Mouse (Mus musculus) neural tube, postnatal 0 days (tissue): Measurements from ENCODE around the gene Prph2. TPM values are rescaled to one million over a fixed set of nuclear protein-coding genes. Genes with fewer than 3 reads are reported as not detected.

Source experiments
- polyA plus RNA-seq: library from polyadenylated mRNA; unstranded; fragments of >200 nt; fragmentation: Nextera tagmentation; extraction: Ambion mirVana; gene quantifications from 2 replicates; pipeline ENCODE4 v1.2.1, GENCODE M21; 2015

The Prph2 gene
- not detected in 2 replicates for polyA plus RNA-seq

GRCm38 (mm10) chr17:46910186-46910585 lies at the start of gene Prph2:
Prph2 (plus strand) TSS chr17:46910459.

GRCm38 (mm10) chr17:46890116-46890815 lies 20.0 kb upstream of the Prph2 start, which contains the start of gene Tbcc:
Tbcc (plus strand) TSS chr17:46890684.

Other genes starting within 250 kb of the Prph2 start
- gene Rrp36, start 236.1 kb upstream of the Prph2 start, polyA plus RNA-seq, result 50.1 and 51.5 TPM in 2 replicates
- gene Mea1, start 231.7 kb upstream of the Prph2 start, polyA plus RNA-seq, result 315 and 349 TPM in 2 replicates
- gene Klhdc3, start 229.5 kb upstream of the Prph2 start, polyA plus RNA-seq, result 164 and 171 TPM in 2 replicates
- 70.7 and 87.6 TPM in 2 replicates for gene Ppp2r5d, start 205.3 kb upstream of the Prph2 start, polyA plus RNA-seq
- gene Pex6, start 199.0 kb upstream of the Prph2 start, polyA plus RNA-seq, result 20.7 and 21.2 TPM in 2 replicates
- gene Gnmt, start 181.3 kb upstream of the Prph2 start, polyA plus RNA-seq, result 3.0 and 3.5 TPM in 2 replicates
- 71.4 and 79.9 TPM in 2 replicates for gene Cnpy3, start 158.2 kb upstream of the Prph2 start, polyA plus RNA-seq
- gene Ptcra, start 146.7 kb upstream of the Prph2 start, polyA plus RNA-seq, result 0.23 and 0.24 TPM in 2 replicates
- 66.4 and 71.7 TPM in 2 replicates for gene 2310039H08Rik, start 137.8 kb upstream of the Prph2 start, polyA plus RNA-seq
- gene Rpl7l1, start 127.8 kb upstream of the Prph2 start, polyA plus RNA-seq, result 55.2 and 63.9 TPM in 2 replicates
- 4.8 and 5.6 TPM in 2 replicates for gene Bicral, start 52.0 kb upstream of the Prph2 start, polyA plus RNA-seq
- 65.9 and 68.5 TPM in 2 replicates for gene Tbcc, start 19.8 kb upstream of the Prph2 start, polyA plus RNA-seq
- gene Ubr2, start 100.1 kb downstream of the Prph2 start, polyA plus RNA-seq, result 9.8 and 12.0 TPM in 2 replicates